Mouse (Mus musculus): ENCODE results near the gene Ch25h.

The Ch25h gene

GRCm38 (mm10) chr19:34474991-34475971 lies at the start of gene Ch25h:
Gene Ch25h (minus strand): TSS chr19:34475164.
- DNase-seq: peak; percentile 61

GRCm38 (mm10) chr19:34524646-34525045 lies 49.7 kb upstream of the Ch25h start:
- no peak for DNase-seq

GRCm38 (mm10) chr19:34523106-34523725 lies 48.3 kb upstream of the Ch25h start:
- DNase-seq: peak; percentile 50

- DNase-seq: no peak
These were observed 47.0 kb upstream of the Ch25h start for GRCm38 (mm10) chr19:34521978-34522377.

GRCm38 (mm10) chr19:34521361-34521760 lies 46.4 kb upstream of the Ch25h start:
- no peak for DNase-seq

- no peak for DNase-seq
These were observed 45.1 kb upstream of the Ch25h start for GRCm38 (mm10) chr19:34520051-34520450.

GRCm38 (mm10) chr19:34519646-34520045 lies 44.7 kb upstream of the Ch25h start:
- no peak for DNase-seq

- DNase-seq: no peak
These were observed 43.8 kb upstream of the Ch25h start for GRCm38 (mm10) chr19:34518786-34519185.

GRCm38 (mm10) chr19:34517812-34518594 lies 43.0 kb upstream of the Ch25h start:
- peak; percentile 68 for DNase-seq

- DNase-seq: no peak
These were observed 42.2 kb upstream of the Ch25h start for GRCm38 (mm10) chr19:34517197-34517596.

GRCm38 (mm10) chr19:34516346-34516745 lies 41.4 kb upstream of the Ch25h start:
- no peak for DNase-seq

GRCm38 (mm10) chr19:34515681-34516080 lies 40.7 kb upstream of the Ch25h start:
- no peak for DNase-seq

- no peak for DNase-seq
These were observed 36.6 kb upstream of the Ch25h start for GRCm38 (mm10) chr19:34511528-34511927.

- no peak for DNase-seq
These were observed 35.8 kb upstream of the Ch25h start for GRCm38 (mm10) chr19:34510717-34511116.

- DNase-seq: no peak
These were observed 30.3 kb upstream of the Ch25h start for GRCm38 (mm10) chr19:34505161-34505721.

GRCm38 (mm10) chr19:34500763-34501162 lies 25.8 kb upstream of the Ch25h start:
- DNase-seq: peak; percentile 70

- peak; percentile 71 for DNase-seq
These were observed 21.4 kb upstream of the Ch25h start for GRCm38 (mm10) chr19:34496353-34496752.

GRCm38 (mm10) chr19:34493859-34494258 lies 18.9 kb upstream of the Ch25h start:
- no peak for DNase-seq

- DNase-seq: peak; percentile 56
These were observed 8.6 kb upstream of the Ch25h start for GRCm38 (mm10) chr19:34483547-34483946.

- DNase-seq: peak; percentile 20
These were observed 555 bp downstream of the Ch25h start for GRCm38 (mm10) chr19:34474228-34474990.

- DNase-seq: no peak
These were observed 3.3 kb downstream of the Ch25h start for GRCm38 (mm10) chr19:34471703-34472102.

GRCm38 (mm10) chr19:34468794-34469193 lies 6.2 kb downstream of the Ch25h start:
- no peak for DNase-seq
